Mouse (Mus musculus) embryonic facial prominence, embryonic 13.5 days (tissue): Measurements from ENCODE around the gene Slc22a2. TPM values are rescaled to one million over a fixed set of nuclear protein-coding genes. Genes with fewer than 3 reads are reported as not detected.

Source experiments
- ATAC-seq: fragments of 200-750 bp; cut with Nextera tagmentation; 2 replicates; pipeline ENCODE4 v1.8.0; 2017; ENCODE audit warnings: low read depth; ENCODE audit not compliant: insufficient number of reproducible peaks, insufficient read depth, low FRiP score, low TSS enrichment
- H3K27ac ChIP-seq: fragments of 300-500 bp; sonication (generic); 2 replicates; pipeline ENCODE4 v1.5.1; 2015; ENCODE audit warnings: moderate library complexity, mild to moderate bottlenecking, inconsistent platforms
- H3K27me3 ChIP-seq: fragments of 300-500 bp; sonication (generic); 2 replicates; pipeline ENCODE4 v1.6.1; 2015; ENCODE audit warnings: mild to moderate bottlenecking, inconsistent platforms
- H3K36me3 ChIP-seq: fragments of 300-500 bp; sonication (generic); 2 replicates; pipeline ENCODE4 v1.6.1; 2015; ENCODE audit warnings: mild to moderate bottlenecking, inconsistent platforms
- H3K4me1 ChIP-seq: fragments of 300-500 bp; sonication (generic); 2 replicates; pipeline ENCODE4 v1.6.1; 2015; ENCODE audit warnings: inconsistent platforms
- H3K4me2 ChIP-seq: fragments of 300-500 bp; sonication (generic); 2 replicates; pipeline ENCODE4 v1.6.1; 2015; ENCODE audit warnings: moderate library complexity, mild to moderate bottlenecking, inconsistent platforms
- H3K4me3 ChIP-seq: fragments of 300-500 bp; sonication (generic); 2 replicates; pipeline ENCODE4 v1.5.1; 2015; ENCODE audit warnings: mild to moderate bottlenecking, inconsistent platforms
- H3K9ac ChIP-seq: fragments of 300-500 bp; sonication (generic); 2 replicates; pipeline ENCODE4 v1.6.1; 2015; ENCODE audit warnings: mild to moderate bottlenecking, inconsistent platforms
- H3K9me3 ChIP-seq: fragments of 300-500 bp; sonication (generic); 2 replicates; pipeline ENCODE4 v1.6.1; 2016; ENCODE audit warnings: inconsistent platforms
- WGBS: fragments of 180-500 bp; shearing (Covaris S2); methylation state at CpG from one replicate; pipeline ENCODE4 v1.1.7; 2015; ENCODE audit warnings: mixed read lengths; 5-methylcytosine and 5-hydroxymethylcytosine counted together
- polyA plus RNA-seq: library from polyadenylated mRNA; unstranded; fragments of >200 nt; fragmentation: Nextera tagmentation; extraction: Ambion mirVana; gene quantifications from 2 replicates; pipeline ENCODE4 v1.2.1, GENCODE M21; 2015

The Slc22a2 gene
- polyA plus RNA-seq, 1 experiment from 2014 or later = not detected

GRCm38 (mm10) chr17:12590911-12591625 lies 7.1 kb downstream of the Slc22a2 start:
- H3K27ac ChIP-seq = no peak overlapping the region
- WGBS = 91% methylated on average over 4 of the region's 4 CpGs
- H3K9me3 ChIP-seq = peaks cover 3% of the 10 kb centered on the region; the same call in 1 of the 2 replicates
- peaks cover 4% of the 10 kb centered on the region for H3K4me1 ChIP-seq
- no peaks in the 10 kb centered on the region for H3K27me3 ChIP-seq
- no peaks in the 10 kb centered on the region for H3K36me3 ChIP-seq
- ATAC-seq = no peak
- no peak overlapping the region for H3K4me2 ChIP-seq
- H3K9ac ChIP-seq = no peak overlapping the region
- no peak overlapping the region for H3K4me3 ChIP-seq

GRCm38 (mm10) chr17:12595846-12596515 lies 12.0 kb downstream of the Slc22a2 start:
- 73% methylated on average over 13 of the region's 13 CpGs for WGBS
- peaks cover 3% of the 10 kb centered on the region; the same call in 1 of the 2 replicates for H3K9me3 ChIP-seq
- no peak overlapping the region for H3K4me2 ChIP-seq
- no peaks in the 10 kb centered on the region for H3K4me1 ChIP-seq
- H3K36me3 ChIP-seq = no peaks in the 10 kb centered on the region
- H3K9ac ChIP-seq = no peak overlapping the region
- H3K27ac ChIP-seq = no peak overlapping the region
- H3K4me3 ChIP-seq = no peak overlapping the region
- H3K27me3 ChIP-seq = no peaks in the 10 kb centered on the region
- ATAC-seq = no peak

- Histone ChIP-seq H3K36me3 (no peaks in the 10 kb centered on the region), H3K9ac (no peak overlapping the region), H3K9me3 (no peaks in the 10 kb centered on the region), H3K27ac (no peak overlapping the region), H3K4me1 (no peaks in the 10 kb centered on the region), H3K4me3 (no peak overlapping the region), H3K27me3 (no peaks in the 10 kb centered on the region), H3K4me2 (no peak overlapping the region)
- no peak for ATAC-seq
- 50% methylated on average over 1 of the region's 1 CpGs for WGBS
These were observed 22.7 kb downstream of the Slc22a2 start for GRCm38 (mm10) chr17:12606634-12607033.

GRCm38 (mm10) chr17:12607202-12607601 lies 23.3 kb downstream of the Slc22a2 start:
- H3K36me3 ChIP-seq = no peaks in the 10 kb centered on the region
- ATAC-seq = no peak
- H3K4me3 ChIP-seq = no peak overlapping the region

GRCm38 (mm10) chr17:12614511-12615385 lies 30.8 kb downstream of the Slc22a2 start:
- no peak overlapping the region for H3K9ac ChIP-seq
- no peaks in the 10 kb centered on the region for H3K27me3 ChIP-seq
- 78% methylated on average over 15 of the region's 15 CpGs for WGBS
- no peaks in the 10 kb centered on the region for H3K9me3 ChIP-seq
- no peak overlapping the region for H3K4me3 ChIP-seq
- ATAC-seq = no peak
- H3K4me1 ChIP-seq = no peaks in the 10 kb centered on the region
- no peaks in the 10 kb centered on the region for H3K36me3 ChIP-seq
- no peak overlapping the region for H3K4me2 ChIP-seq
- no peak overlapping the region for H3K27ac ChIP-seq

More at GRCm38 (mm10) chr17:12607202-12607601, 23.3 kb downstream of the Slc22a2 start:
- Histone ChIP-seq H3K27ac (no peak overlapping the region), H3K27me3 (no peaks in the 10 kb centered on the region), H3K4me2 (no peak overlapping the region), H3K4me1 (no peaks in the 10 kb centered on the region), H3K9me3 (no peaks in the 10 kb centered on the region), H3K9ac (no peak overlapping the region)

- H3K9ac ChIP-seq = no peak overlapping the region
- no peak overlapping the region for H3K4me3 ChIP-seq
- no peak overlapping the region for H3K4me2 ChIP-seq
- no peak overlapping the region for H3K27ac ChIP-seq
- no peaks in the 10 kb centered on the region for H3K4me1 ChIP-seq
- no peak for ATAC-seq
- H3K9me3 ChIP-seq = no peaks in the 10 kb centered on the region
- H3K36me3 ChIP-seq = no peaks in the 10 kb centered on the region
- H3K27me3 ChIP-seq = no peaks in the 10 kb centered on the region
- WGBS = 49% methylated on average over 4 of the region's 4 CpGs
These were observed 31.5 kb downstream of the Slc22a2 start for GRCm38 (mm10) chr17:12615429-12615828.

GRCm38 (mm10) chr17:12619641-12620040 lies 35.7 kb downstream of the Slc22a2 start:
- no peak overlapping the region for H3K9ac ChIP-seq
- H3K36me3 ChIP-seq = no peaks in the 10 kb centered on the region
- 80% methylated on average over 2 of the region's 2 CpGs for WGBS
- no peak overlapping the region for H3K4me3 ChIP-seq
- no peaks in the 10 kb centered on the region for H3K27me3 ChIP-seq
- peaks cover 3% of the 10 kb centered on the region; the same call in 1 of the 2 replicates for H3K9me3 ChIP-seq
- no peak overlapping the region for H3K27ac ChIP-seq
- H3K4me1 ChIP-seq = no peaks in the 10 kb centered on the region
- no peak overlapping the region for H3K4me2 ChIP-seq
- ATAC-seq = no peak

- H3K4me2 ChIP-seq = no peak overlapping the region
- WGBS = 86% methylated on average over 4 of the region's 4 CpGs
- H3K27me3 ChIP-seq = no peaks in the 10 kb centered on the region
- no peaks in the 10 kb centered on the region for H3K36me3 ChIP-seq
- 0 out of 2 replicates have a peak, but pooled peaks cover 9% of the 10 kb centered on the region for H3K4me1 ChIP-seq
- no peak overlapping the region for H3K27ac ChIP-seq
- H3K9ac ChIP-seq = no peak overlapping the region
- peaks cover 8% of the 10 kb centered on the region; the same call in 1 of the 2 replicates for H3K9me3 ChIP-seq
- no peak overlapping the region for H3K4me3 ChIP-seq
- no peak for ATAC-seq
These were observed 44.1 kb downstream of the Slc22a2 start for GRCm38 (mm10) chr17:12627983-12628382.

- H3K4me3 ChIP-seq = no peak overlapping the region
- no peaks in the 10 kb centered on the region for H3K9me3 ChIP-seq
- no peak overlapping the region for H3K27ac ChIP-seq
- no peaks in the 10 kb centered on the region for H3K36me3 ChIP-seq
- 0 out of 2 replicates have a peak, but pooled peaks cover 9% of the 10 kb centered on the region for H3K4me1 ChIP-seq
- H3K9ac ChIP-seq = no peak overlapping the region
- no peaks in the 10 kb centered on the region for H3K27me3 ChIP-seq
- no peak for ATAC-seq
- WGBS = 23% methylated on average over 6 of the region's 6 CpGs
- no peak overlapping the region for H3K4me2 ChIP-seq
These were observed 47.2 kb downstream of the Slc22a2 start for GRCm38 (mm10) chr17:12630976-12631730.

GRCm38 (mm10) chr17:12631771-12632600 lies 48.1 kb downstream of the Slc22a2 start:
- whole genome bisulfite sequencing = 35% methylated on average over 7 of the region's 7 CpGs
- no peaks in the 10 kb centered on the region for H3K9me3 ChIP-seq
- H3K27me3 ChIP-seq = no peaks in the 10 kb centered on the region
- H3K4me1 ChIP-seq = 0 out of 2 replicates have a peak, but pooled peaks cover 9% of the 10 kb centered on the region
- no peak overlapping the region for H3K4me2 ChIP-seq
- H3K36me3 ChIP-seq = no peaks in the 10 kb centered on the region
- H3K9ac ChIP-seq = no peak overlapping the region
- no peak overlapping the region for H3K27ac ChIP-seq
- no peak overlapping the region for H3K4me3 ChIP-seq
- ATAC-seq = no peak
